Mouse (Mus musculus) lung, postnatal 4 days (tissue): ENCODE measurements at regions not wholly inside any gene's neighbourhood (a gene's known extent, or its start where the extent isn't known, plus 50 kb on each side); places are given as distances from the start of the nearest gene placed in this dataset.

Experiments
- DNase-seq, 2 experiments: peaks; one replicate each; pipeline ENCODE4 v3.0.0; 2021

- no peak for DNase-seq
Measured at GRCm38 (mm10) chr1:47093289-47093947, 200.8 kb upstream of the Slc39a10 start.

GRCm38 (mm10) chr1:47076423-47076822 lies 183.8 kb upstream of the Slc39a10 start:
- no peak for DNase-seq

DNA sequence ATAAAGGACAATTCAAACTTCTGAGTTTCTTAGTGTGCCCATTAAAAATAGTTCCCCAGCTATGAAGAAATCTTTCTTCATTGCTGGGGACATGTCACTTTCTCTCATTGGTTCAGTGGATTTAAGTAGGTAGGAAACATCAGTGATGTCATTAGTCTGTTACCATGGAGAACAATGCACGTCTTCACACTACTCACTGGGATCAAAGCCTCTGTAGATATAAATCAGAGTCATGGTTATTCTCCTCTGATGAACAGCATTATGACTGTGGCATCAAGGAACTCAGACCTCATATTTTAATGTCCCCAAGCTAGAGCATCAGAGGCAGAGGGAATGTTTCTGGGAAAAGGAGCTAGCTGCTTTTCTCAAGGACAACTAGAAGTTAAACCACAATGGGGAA lies 165.5 kb upstream of the Slc39a10 start:
- no peak for DNase-seq

DNA sequence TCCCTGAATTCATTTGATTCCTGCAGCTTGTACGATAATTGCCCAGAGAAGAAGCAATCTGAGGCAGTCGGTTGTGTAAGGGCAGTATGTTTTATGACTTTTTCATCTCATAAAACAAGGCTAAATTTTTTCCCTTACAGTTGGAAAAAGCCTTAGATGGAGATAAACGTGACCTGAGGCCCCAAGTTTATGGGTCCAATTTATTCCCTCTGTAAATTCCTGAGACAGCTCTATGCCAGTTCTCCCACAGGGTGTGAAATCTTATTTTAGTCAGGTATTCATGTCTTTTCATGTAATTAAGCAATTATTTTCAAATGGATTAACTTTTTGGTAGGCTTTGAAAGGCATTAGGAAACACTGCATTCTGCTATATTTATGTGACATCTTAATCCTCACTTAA lies 164.7 kb upstream of the Slc39a10 start:
- no peak for DNase-seq

- DNase-seq, result no peak
Measured at GRCm38 (mm10) chr1:47051109-47051508, 158.5 kb upstream of the Slc39a10 start.

DNA sequence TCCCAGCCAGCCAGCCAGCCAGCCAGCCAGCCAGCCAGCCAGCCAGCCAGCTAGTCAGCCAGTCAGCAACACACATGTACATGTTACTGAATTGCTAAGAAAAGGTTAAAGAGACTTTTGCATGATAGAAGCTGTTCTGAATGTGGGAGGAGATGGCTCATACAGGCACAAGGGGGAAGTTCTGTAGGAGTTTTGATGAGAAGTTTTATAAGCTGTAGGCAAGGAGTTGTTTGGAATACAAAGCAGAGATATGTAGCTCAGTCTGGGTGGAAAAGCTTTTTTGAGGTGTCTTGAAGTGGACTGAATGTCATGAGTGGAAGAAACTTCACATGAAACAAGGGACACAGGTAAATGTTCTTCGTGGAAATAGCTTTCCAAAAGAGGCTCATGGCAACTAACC lies 157.8 kb upstream of the Slc39a10 start:
- no peak for DNase-seq

GRCm38 (mm10) chr1:47037576-47037975 lies 144.9 kb upstream of the Slc39a10 start:
- DNase-seq, result no peak

DNA sequence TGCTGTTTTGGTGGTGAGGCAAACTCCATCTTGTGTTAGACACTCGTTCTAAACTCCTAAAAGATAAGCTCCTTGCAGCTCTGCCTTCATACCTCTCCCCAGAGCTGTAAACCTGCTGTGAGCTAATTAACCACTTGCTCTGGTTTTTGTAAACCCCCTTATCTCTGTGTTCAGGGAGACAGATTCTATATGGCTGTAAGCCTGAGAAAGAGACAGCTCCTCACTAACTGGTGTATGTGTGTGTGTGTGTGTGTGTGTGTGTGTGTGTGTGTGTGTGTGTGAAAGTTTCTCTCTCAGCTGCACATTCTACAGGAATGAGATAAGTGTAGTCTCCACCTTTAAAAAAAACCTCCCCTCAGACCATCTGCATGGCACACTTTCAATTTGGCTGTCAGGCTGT lies 126.7 kb upstream of the Slc39a10 start:
- no peak for DNase-seq

GRCm38 (mm10) chr1:47014526-47014925 lies 121.9 kb upstream of the Slc39a10 start:
- no peak for DNase-seq

GRCm38 (mm10) chr1:47003746-47004145 lies 111.1 kb upstream of the Slc39a10 start:
- DNase-seq, result no peak

GRCm38 (mm10) chr1:46999337-46999736 lies 106.7 kb upstream of the Slc39a10 start:
- no peak for DNase-seq

GRCm38 (mm10) chr1:46985978-46986377 lies 93.3 kb upstream of the Slc39a10 start:
- no peak for DNase-seq

GRCm38 (mm10) chr1:46983093-46983492 lies 90.4 kb upstream of the Slc39a10 start:
- DNase-seq, result no peak

- peak; percentile 22 to 68 for DNase-seq
Measured at GRCm38 (mm10) chr1:46970470-46970869, 77.8 kb upstream of the Slc39a10 start.

DNA sequence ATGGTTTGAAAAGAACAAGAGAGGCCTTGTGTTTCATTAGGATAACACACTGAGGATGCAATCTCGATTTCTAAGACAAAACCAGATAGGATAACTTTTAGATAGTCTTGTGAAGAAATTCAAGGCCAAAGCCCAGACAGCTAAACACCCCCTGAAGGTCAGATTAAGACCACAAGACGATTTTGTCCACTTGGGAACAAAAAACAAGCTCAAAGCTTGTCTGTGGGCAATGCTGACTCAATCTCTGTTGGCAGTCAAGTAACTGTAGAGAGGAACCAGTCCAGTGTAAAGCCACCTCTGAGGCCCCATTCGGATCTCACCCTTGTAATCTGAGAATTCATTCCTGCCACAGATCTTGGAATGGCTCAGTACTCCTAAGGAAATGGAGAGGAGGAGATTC lies 75.7 kb upstream of the Slc39a10 start:
- no peak for DNase-seq

GRCm38 (mm10) chr1:46966917-46967266 lies 74.2 kb upstream of the Slc39a10 start:
- no peak for DNase-seq

- DNase-seq, result no peak
Measured at GRCm38 (mm10) chr1:46965996-46966916, 73.6 kb upstream of the Slc39a10 start.

DNA sequence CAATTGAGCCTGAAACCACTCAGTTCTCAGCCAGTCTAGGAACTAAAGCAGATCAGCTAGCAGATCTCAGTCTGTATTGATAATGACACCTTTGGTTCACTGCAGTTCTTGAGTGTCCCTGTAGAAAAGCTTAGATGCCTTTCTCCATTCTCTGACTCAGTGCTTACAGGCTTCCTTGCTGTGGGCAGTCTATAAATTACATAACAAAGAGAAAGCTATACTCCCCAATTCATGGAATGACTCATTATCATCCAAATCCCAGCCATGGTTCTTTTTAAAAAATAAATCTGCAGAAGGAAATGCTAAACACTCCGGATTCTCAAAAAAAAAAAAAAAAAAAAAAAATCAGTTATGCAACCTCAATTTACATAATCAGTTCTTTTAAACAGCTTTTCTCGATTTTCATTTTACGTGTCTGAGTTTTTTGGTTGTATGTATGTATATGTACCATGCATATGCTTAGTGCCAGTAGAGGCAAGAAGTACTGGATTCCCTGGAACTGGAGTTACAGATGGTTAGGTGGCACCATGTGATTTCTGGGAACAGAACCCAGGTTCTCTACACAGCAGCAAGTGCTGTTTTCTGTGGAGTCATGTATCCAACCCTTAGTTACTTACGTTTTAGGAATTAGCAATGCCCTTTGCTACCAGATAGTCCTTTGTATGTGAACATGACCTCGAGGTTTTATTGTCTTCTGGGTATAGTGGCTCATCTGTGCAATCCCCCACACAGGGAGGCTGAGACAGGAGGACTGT lies 71.5 kb upstream of the Slc39a10 start:
- DNase-seq, result no peak
